Mouse (Mus musculus): ENCODE measurements at regions not wholly inside any gene's neighbourhood (a gene's known extent, or its start where the extent isn't known, plus 50 kb on each side); places are given as distances from the start of the nearest gene placed in this dataset.
A peak's percentile ranks its signal among the peaks of the same experiment; 100 is the strongest.

DNA sequence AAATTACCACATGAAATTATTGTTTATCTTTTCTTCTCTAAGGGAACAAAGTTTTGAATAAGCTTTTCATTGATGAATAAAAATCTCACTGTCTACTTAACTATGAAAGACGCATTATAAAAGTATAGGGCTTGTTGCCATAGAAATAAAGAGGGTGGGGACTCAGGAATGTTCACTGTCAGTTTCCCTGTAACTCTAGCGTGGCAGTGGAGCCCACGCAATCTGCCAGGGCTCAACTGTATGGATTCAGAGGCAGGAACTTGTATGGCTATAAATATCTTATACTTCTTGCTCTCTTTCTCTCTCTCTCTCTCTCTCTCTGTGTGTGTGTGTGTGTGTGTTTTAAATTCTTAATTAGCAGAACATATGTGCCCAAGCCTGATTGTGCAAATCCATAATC is 276.2 kb upstream of the Runx1 start:
- Histone ChIP-seq H3K4me2 (ENCODE audit: low read depth) (no peak overlapping the region), H3K27me3 (ENCODE audit: control insufficient read depth, insufficient read depth, low read length) (no peaks in the 10 kb centered on the region), H3K9ac (ENCODE audit: low read length) (no peak overlapping the region), H3K9me3 (ENCODE audit: control insufficient read depth, low read length) (no peaks in the 10 kb centered on the region), H3K4me1 (ENCODE audit: control insufficient read depth, insufficient read depth, low read length) (no peaks in the 10 kb centered on the region), H3K27ac (ENCODE audit: low read depth, low read length) (no peak overlapping the region), H3K4me3 (ENCODE audit: low read depth, low read length) (no peak overlapping the region), H3K36me3 (ENCODE audit: control insufficient read depth, insufficient read depth, low read length) (no peaks in the 10 kb centered on the region)
- 81% methylated on average over 3 of the region's 3 CpGs for WGBS
- ATAC-seq (ENCODE audit: insufficient read depth, low FRiP score, low TSS enrichment) (no peak), DNase-seq (ENCODE audit: low spot score) (no peak)

DNA sequence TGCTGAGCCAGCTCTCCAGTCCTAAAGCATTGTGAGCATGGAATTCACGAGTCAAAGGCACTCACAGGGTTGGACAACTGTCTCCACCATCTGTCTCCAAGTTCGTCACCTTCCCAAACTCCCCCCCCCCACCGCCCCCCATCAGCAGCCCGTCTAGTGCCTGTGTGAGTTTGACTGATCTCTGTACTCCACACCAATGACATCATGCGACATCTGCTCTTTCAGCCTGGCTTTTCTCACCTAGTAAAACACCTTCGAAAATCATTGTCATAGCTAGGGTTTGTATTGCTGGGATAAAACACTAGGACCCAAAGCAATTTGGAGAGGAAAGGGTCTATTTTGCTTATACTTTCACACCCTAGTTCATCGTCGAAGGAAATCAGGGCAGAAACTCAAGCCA is 272.1 kb upstream of the Runx1 start:
- DNase-seq (ENCODE audit: low spot score): no peak
- WGBS: 53% methylated on average over 8 of the region's 8 CpGs
- no peak for ATAC-seq (ENCODE audit: insufficient read depth, low FRiP score, low TSS enrichment)

DNA sequence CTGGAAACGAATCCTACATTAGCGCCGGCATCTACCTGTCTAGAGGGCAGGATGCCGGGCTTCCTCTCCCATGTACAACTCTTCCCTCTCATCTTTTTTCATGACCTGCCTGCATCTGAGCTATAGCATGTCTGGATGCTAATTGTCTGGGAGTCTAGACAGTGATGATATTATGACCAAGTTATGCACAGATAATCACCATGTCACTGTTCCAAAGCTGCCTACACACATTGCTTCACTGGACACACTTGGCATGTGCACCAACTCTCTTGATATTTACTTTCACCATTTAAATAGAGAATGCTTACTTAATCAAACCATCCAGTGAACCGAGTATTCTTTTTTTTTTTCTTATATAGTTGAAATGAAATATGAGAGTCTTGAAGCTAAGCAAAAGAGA is 270.2 kb upstream of the Runx1 start:
- no peaks in the 10 kb centered on the region for H3K4me1 ChIP-seq (ENCODE audit: control insufficient read depth, insufficient read depth, low read length)
- DNase-seq (ENCODE audit: low spot score) (no peak), ATAC-seq (ENCODE audit: insufficient read depth, low FRiP score, low TSS enrichment) (no peak)
- no peaks in the 10 kb centered on the region for H3K9me3 ChIP-seq (ENCODE audit: control insufficient read depth, low read length)
- H3K4me3 ChIP-seq (ENCODE audit: low read depth, low read length): no peak overlapping the region
- no peak overlapping the region for H3K27ac ChIP-seq (ENCODE audit: low read depth, low read length)
- no peaks in the 10 kb centered on the region for H3K27me3 ChIP-seq (ENCODE audit: control insufficient read depth, insufficient read depth, low read length)
- H3K4me2 ChIP-seq (ENCODE audit: low read depth): no peak overlapping the region
- no peaks in the 10 kb centered on the region for H3K36me3 ChIP-seq (ENCODE audit: control insufficient read depth, insufficient read depth, low read length)
- 91% methylated on average over 5 of the region's 5 CpGs for WGBS
- no peak overlapping the region for H3K9ac ChIP-seq (ENCODE audit: low read length)

More for the DNA sequence above, 272.1 kb upstream of the Runx1 start:
- H3K9me3 ChIP-seq (ENCODE audit: control insufficient read depth, low read length): no peaks in the 10 kb centered on the region
- no peak overlapping the region for H3K4me2 ChIP-seq (ENCODE audit: low read depth)
- no peak overlapping the region for H3K4me3 ChIP-seq (ENCODE audit: low read depth, low read length)
- H3K27ac ChIP-seq (ENCODE audit: low read depth, low read length): no peak overlapping the region
- no peaks in the 10 kb centered on the region for H3K36me3 ChIP-seq (ENCODE audit: control insufficient read depth, insufficient read depth, low read length)
- H3K27me3 ChIP-seq (ENCODE audit: control insufficient read depth, insufficient read depth, low read length): no peaks in the 10 kb centered on the region
- H3K9ac ChIP-seq (ENCODE audit: low read length): no peak overlapping the region
- H3K4me1 ChIP-seq (ENCODE audit: control insufficient read depth, insufficient read depth, low read length): no peaks in the 10 kb centered on the region

DNA sequence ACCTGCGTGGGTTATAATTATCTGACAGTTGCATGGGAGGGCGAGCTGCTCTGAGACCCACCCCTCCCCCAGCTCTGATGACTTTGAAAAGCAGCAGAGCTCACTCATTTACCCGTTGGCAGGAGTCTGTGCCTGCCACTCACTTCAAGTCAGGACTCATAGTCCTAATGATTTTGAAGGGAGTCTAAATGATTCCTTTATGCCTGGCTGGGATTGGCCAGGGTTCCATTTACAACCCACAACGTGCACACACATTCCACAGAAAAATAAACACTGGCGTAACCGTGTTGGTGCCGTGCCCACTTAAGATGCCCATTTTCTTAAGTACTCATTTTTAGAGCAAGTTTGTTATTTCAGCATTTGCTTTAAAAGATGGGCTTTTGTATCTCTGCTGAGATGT is 266.8 kb upstream of the Runx1 start:
- no peak for DNase-seq (ENCODE audit: low spot score)
- ATAC-seq (ENCODE audit: insufficient read depth, low FRiP score, low TSS enrichment): no peak
- 69% methylated on average over 7 of the region's 7 CpGs for WGBS

DNA sequence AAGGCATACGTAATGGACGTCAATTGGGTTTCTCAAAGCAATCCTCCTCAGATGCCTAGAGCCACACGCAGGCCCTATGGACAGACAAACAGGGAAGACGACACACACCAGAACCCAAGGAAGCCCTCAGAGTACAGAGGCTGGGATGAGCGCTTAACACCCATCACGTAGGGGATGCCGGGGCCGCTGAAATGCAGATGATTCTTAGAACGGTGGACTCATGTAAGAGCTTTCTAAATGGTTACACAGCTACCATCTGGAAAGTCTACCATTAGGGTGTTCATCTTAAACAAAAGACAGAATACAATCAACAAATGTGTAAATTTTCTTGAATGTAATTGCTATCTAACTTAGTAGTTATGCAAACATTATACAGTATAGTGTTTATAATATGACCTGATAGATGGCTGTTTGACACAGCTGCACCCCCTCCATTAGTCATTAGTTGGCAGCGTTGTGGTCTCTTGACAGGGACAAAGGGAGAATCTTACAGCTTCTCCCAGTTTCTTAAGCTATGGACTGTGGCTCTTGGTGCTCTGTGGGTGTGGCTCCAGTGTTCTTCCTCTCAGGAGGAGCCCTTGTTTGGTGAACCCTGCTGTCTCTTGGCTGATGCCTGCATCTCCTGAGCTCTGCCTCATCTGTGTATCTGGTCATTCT is 259.4 kb upstream of the Runx1 start:
- H3K27ac ChIP-seq (ENCODE audit: low read depth, low read length): no peak overlapping the region
- whole genome bisulfite sequencing: 91% methylated on average over 10 of the region's 10 CpGs
- H3K4me1 ChIP-seq (ENCODE audit: control insufficient read depth, insufficient read depth, low read length): no peaks in the 10 kb centered on the region
- no peak overlapping the region for H3K9ac ChIP-seq (ENCODE audit: low read length)
- H3K4me3 ChIP-seq (ENCODE audit: low read depth, low read length): no peak overlapping the region
- no peaks in the 10 kb centered on the region for H3K9me3 ChIP-seq (ENCODE audit: control insufficient read depth, low read length)
- DNase-seq (ENCODE audit: low spot score) (no peak), ATAC-seq (ENCODE audit: insufficient read depth, low FRiP score, low TSS enrichment) (no peak)
- H3K36me3 ChIP-seq (ENCODE audit: control insufficient read depth, insufficient read depth, low read length): no peaks in the 10 kb centered on the region
- no peaks in the 10 kb centered on the region for H3K27me3 ChIP-seq (ENCODE audit: control insufficient read depth, insufficient read depth, low read length)
- no peak overlapping the region for H3K4me2 ChIP-seq (ENCODE audit: low read depth)

More for the DNA sequence above, 266.8 kb upstream of the Runx1 start:
- Histone ChIP-seq H3K4me1 (ENCODE audit: control insufficient read depth, insufficient read depth, low read length) (no peaks in the 10 kb centered on the region), H3K4me2 (ENCODE audit: low read depth) (no peak overlapping the region), H3K9me3 (ENCODE audit: control insufficient read depth, low read length) (no peaks in the 10 kb centered on the region), H3K36me3 (ENCODE audit: control insufficient read depth, insufficient read depth, low read length) (no peaks in the 10 kb centered on the region), H3K27ac (ENCODE audit: low read depth, low read length) (no peak overlapping the region), H3K9ac (ENCODE audit: low read length) (no peak overlapping the region), H3K4me3 (ENCODE audit: low read depth, low read length) (no peak overlapping the region), H3K27me3 (ENCODE audit: control insufficient read depth, insufficient read depth, low read length) (no peaks in the 10 kb centered on the region)

DNA sequence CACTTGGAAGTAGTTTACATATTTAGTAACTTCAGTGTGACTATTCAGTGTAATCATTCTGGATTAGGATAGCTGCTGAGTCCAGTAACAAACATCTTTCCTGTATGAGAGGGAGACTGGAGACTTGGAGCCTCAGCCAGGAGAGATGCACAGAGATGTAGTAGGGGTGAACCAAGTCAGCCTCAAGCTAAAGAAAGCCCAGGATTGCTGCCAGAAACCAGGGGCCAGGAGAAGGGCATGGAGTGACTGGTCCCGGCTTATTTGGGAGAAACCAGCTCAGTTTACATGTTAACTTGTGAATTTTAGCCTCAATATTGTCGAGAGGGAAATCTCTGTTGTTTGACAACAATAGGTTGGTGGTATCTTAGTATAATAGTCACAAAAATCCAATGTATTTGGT is 257.8 kb upstream of the Runx1 start:
- ATAC-seq (ENCODE audit: insufficient read depth, low FRiP score, low TSS enrichment) (no peak), DNase-seq (ENCODE audit: low spot score) (no peak)
- H3K4me1 ChIP-seq (ENCODE audit: control insufficient read depth, insufficient read depth, low read length): no peaks in the 10 kb centered on the region
- no peaks in the 10 kb centered on the region for H3K27me3 ChIP-seq (ENCODE audit: control insufficient read depth, insufficient read depth, low read length)
- no peak overlapping the region for H3K4me3 ChIP-seq (ENCODE audit: low read depth, low read length)
- H3K27ac ChIP-seq (ENCODE audit: low read depth, low read length): no peak overlapping the region
- H3K9ac ChIP-seq (ENCODE audit: low read length): no peak overlapping the region
- no peaks in the 10 kb centered on the region for H3K9me3 ChIP-seq (ENCODE audit: control insufficient read depth, low read length)
- H3K36me3 ChIP-seq (ENCODE audit: control insufficient read depth, insufficient read depth, low read length): no peaks in the 10 kb centered on the region
- H3K4me2 ChIP-seq (ENCODE audit: low read depth): no peak overlapping the region
- WGBS: 77% methylated on average over 2 of the region's 2 CpGs

DNA sequence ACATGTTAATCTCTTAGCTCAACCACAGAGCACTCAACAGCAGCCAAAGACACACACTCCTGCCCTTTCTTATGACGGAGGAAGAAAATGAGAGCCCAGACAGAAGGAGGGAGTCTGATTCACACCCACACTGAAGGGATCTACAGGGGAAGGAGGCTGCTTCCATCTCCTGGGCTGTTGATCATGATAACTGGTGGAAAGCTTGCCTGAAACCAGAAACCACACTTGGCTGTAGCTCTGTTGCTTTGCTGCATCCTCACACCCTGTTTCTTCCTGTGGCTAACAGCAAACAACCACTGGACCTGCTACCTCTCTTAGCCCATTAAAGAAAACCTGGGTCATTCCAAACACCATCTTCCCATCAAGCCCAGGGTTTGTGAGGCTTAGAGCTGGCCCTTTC is 257.2 kb upstream of the Runx1 start:
- no peak overlapping the region for H3K4me2 ChIP-seq (ENCODE audit: low read depth)
- no peak overlapping the region for H3K9ac ChIP-seq (ENCODE audit: low read length)
- ATAC-seq (ENCODE audit: insufficient read depth, low FRiP score, low TSS enrichment): no peak
- H3K36me3 ChIP-seq (ENCODE audit: control insufficient read depth, insufficient read depth, low read length): no peaks in the 10 kb centered on the region
- DNase-seq (ENCODE audit: low spot score): no peak
- no peak overlapping the region for H3K27ac ChIP-seq (ENCODE audit: low read depth, low read length)
- no peaks in the 10 kb centered on the region for H3K9me3 ChIP-seq (ENCODE audit: control insufficient read depth, low read length)
- 90% methylated on average over 1 of the region's 1 CpGs for WGBS
- H3K27me3 ChIP-seq (ENCODE audit: control insufficient read depth, insufficient read depth, low read length): no peaks in the 10 kb centered on the region
- H3K4me3 ChIP-seq (ENCODE audit: low read depth, low read length): no peak overlapping the region
- no peaks in the 10 kb centered on the region for H3K4me1 ChIP-seq (ENCODE audit: control insufficient read depth, insufficient read depth, low read length)

DNA sequence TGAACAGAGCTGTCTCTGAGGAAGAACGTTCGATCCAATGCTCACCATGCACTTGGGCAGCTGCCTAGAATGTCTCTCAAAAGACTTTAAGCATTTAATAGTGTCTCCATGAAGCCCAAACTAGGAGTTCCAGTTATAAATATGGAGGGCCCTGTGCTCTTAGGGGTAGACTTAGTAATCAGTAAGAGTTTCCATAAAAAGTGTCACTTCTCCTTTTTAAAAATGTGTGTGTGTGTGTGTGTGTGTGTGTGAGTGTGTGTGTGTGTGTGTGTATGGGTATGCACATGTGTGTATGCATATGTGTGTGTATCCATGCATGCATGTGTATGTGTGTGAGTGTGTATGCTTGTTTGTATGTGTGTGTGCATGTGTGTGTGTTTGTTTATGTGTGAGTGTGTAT is 255.6 kb upstream of the Runx1 start:
- H3K4me2 ChIP-seq (ENCODE audit: low read depth): no peak overlapping the region
- no peak for DNase-seq (ENCODE audit: low spot score)
- no peak for ATAC-seq (ENCODE audit: insufficient read depth, low FRiP score, low TSS enrichment)
- no peak overlapping the region for H3K9ac ChIP-seq (ENCODE audit: low read length)
- H3K9me3 ChIP-seq (ENCODE audit: control insufficient read depth, low read length): no peaks in the 10 kb centered on the region
- no peak overlapping the region for H3K4me3 ChIP-seq (ENCODE audit: low read depth, low read length)
- H3K4me1 ChIP-seq (ENCODE audit: control insufficient read depth, insufficient read depth, low read length): no peaks in the 10 kb centered on the region
- H3K27me3 ChIP-seq (ENCODE audit: control insufficient read depth, insufficient read depth, low read length): no peaks in the 10 kb centered on the region
- 89% methylated on average over 2 of the region's 2 CpGs for WGBS
- H3K27ac ChIP-seq (ENCODE audit: low read depth, low read length): no peak overlapping the region
- H3K36me3 ChIP-seq (ENCODE audit: control insufficient read depth, insufficient read depth, low read length): no peaks in the 10 kb centered on the region

DNA sequence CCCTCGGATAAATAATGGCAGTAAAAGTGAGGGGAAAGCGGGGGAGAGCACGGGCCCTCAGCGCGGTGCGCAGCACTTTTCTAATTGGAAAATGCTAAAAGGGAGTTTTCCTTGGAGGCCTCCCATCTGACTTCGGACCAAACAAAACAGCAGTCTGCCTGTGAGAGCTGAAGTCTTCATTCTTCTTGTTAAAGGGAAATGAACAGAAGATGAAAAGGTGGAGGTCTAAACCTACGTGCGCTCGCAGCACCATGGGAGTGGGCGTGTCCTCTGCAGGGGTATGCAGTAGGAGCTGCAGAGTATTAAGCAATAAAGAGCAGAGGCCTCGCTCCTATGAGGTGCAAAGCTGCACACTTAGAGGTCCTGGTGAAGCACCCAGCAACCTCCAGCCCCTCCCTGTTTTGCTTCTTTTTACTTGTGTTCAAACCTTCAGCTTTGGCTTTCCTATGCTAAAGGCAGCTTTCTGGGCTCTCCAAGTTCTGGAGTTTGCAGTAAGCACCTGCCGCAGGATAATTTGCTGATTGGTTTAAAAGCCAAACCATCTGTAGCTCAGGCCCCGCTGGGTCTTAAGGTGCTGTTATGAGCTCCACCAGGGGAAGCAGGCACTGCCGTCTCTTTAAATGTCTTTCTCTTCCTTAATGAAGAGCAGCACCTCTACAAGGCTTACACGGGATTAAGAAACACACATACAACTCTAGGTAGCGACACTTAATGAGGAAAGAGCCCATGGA is 253.9 kb upstream of the Runx1 start:
- WGBS: 42% methylated on average over 17 of the region's 17 CpGs
- Histone ChIP-seq H3K27me3 (ENCODE audit: control insufficient read depth, insufficient read depth, low read length) (no peaks in the 10 kb centered on the region), H3K9ac (ENCODE audit: low read length) (no peak overlapping the region), H3K4me3 (ENCODE audit: low read depth, low read length) (no peak overlapping the region), H3K9me3 (ENCODE audit: control insufficient read depth, low read length) (no peaks in the 10 kb centered on the region), H3K27ac (ENCODE audit: low read depth, low read length) (no peak overlapping the region), H3K4me2 (ENCODE audit: low read depth) (peak overlapping the region; percentile 26), H3K36me3 (ENCODE audit: control insufficient read depth, insufficient read depth, low read length) (no peaks in the 10 kb centered on the region), H3K4me1 (ENCODE audit: control insufficient read depth, insufficient read depth, low read length) (no peaks in the 10 kb centered on the region)
- ATAC-seq (ENCODE audit: insufficient read depth, low FRiP score, low TSS enrichment) (no peak), DNase-seq (ENCODE audit: low spot score) (no peak)
